Mouse (Mus musculus): ENCODE measurements around the gene Reln. TPM values are rescaled to one million over a fixed set of nuclear protein-coding genes. Genes with fewer than 3 reads are reported as not detected.

The Reln gene
- polyA plus RNA-seq, 2 experiments from 2014 or later: 0.24 TPM; not detected in 1

GRCm38 (mm10) chr5:22208311-22209021 is 136.0 kb downstream of the Reln start:
- ATAC-seq: no peak

- ATAC-seq: no peak
These were observed 146.6 kb downstream of the Reln start for GRCm38 (mm10) chr5:22197926-22198325.

- ATAC-seq: no peak
These were observed 147.6 kb downstream of the Reln start for GRCm38 (mm10) chr5:22196891-22197290.

GRCm38 (mm10) chr5:22196476-22196875 is 148.0 kb downstream of the Reln start:
- no peak for ATAC-seq

GRCm38 (mm10) chr5:22195352-22195941 is 149.1 kb downstream of the Reln start:
- ATAC-seq: no peak

GRCm38 (mm10) chr5:22191784-22192183 is 152.7 kb downstream of the Reln start:
- no peak for ATAC-seq

- no peak for ATAC-seq
These were observed 154.2 kb downstream of the Reln start for GRCm38 (mm10) chr5:22190333-22190732.

GRCm38 (mm10) chr5:22187599-22187998 is 156.9 kb downstream of the Reln start:
- ATAC-seq: no peak

GRCm38 (mm10) chr5:22176480-22176879 is 168.0 kb downstream of the Reln start:
- ATAC-seq: no peak

- ATAC-seq: no peak
These were observed 173.2 kb downstream of the Reln start for GRCm38 (mm10) chr5:22171336-22171735.

- ATAC-seq: no peak
These were observed 180.2 kb downstream of the Reln start for GRCm38 (mm10) chr5:22164060-22164934.

- ATAC-seq: no peak
These were observed 183.6 kb downstream of the Reln start for GRCm38 (mm10) chr5:22160935-22161334.

- ATAC-seq: no peak
These were observed 185.7 kb downstream of the Reln start for GRCm38 (mm10) chr5:22158754-22159153.

GRCm38 (mm10) chr5:22153601-22154000 is 190.9 kb downstream of the Reln start:
- no peak for ATAC-seq

- no peak for ATAC-seq
These were observed 202.7 kb downstream of the Reln start for GRCm38 (mm10) chr5:22141821-22142220.

- no peak for ATAC-seq
These were observed 205.5 kb downstream of the Reln start for GRCm38 (mm10) chr5:22139015-22139414.

- no peak for ATAC-seq
These were observed 210.1 kb downstream of the Reln start for GRCm38 (mm10) chr5:22134402-22134801.

GRCm38 (mm10) chr5:22131730-22132522 is 212.6 kb downstream of the Reln start:
- ATAC-seq: no peak

GRCm38 (mm10) chr5:22127583-22127982 is 216.9 kb downstream of the Reln start:
- no peak for ATAC-seq

- no peak for ATAC-seq
These were observed 225.2 kb downstream of the Reln start for GRCm38 (mm10) chr5:22119296-22119695.

- ATAC-seq: no peak
These were observed 226.0 kb downstream of the Reln start for GRCm38 (mm10) chr5:22118456-22118855.

- no peak for ATAC-seq
These were observed 227.6 kb downstream of the Reln start for GRCm38 (mm10) chr5:22116922-22117321.

All from CD4-positive, CD25-positive, alpha-beta regulatory T cell, adult 4 months (primary cell).